Mouse (Mus musculus) retina, postnatal 1 day (tissue): Measurements from ENCODE around the gene Tnks1bp1.

ENCODE experiments used
- DNase-seq: peaks from one replicate; pipeline ENCODE4 v3.0.0-alpha.2; 2012

The Tnks1bp1 gene

DNA sequence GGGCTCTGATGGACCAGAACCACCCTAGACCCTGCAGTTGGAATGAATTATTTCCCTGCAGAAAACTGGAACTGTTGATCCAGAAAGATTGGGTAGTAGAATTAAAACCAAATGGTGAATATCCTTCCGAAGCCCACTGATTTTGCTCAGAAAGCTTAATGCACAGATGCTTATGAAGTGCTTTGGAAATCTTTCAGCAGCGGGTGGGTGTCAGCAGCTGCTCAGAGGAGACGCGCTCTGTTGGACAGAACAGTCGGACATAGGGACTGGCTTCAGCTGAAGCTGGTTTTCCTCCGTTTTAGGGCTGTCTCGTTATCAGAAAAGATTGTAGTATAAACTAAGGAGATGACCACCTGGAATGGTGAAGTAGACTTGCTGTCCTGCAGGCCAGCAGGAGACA is 4.2 kb upstream of the Tnks1bp1 start:
- no peak for DNase-seq

DNA sequence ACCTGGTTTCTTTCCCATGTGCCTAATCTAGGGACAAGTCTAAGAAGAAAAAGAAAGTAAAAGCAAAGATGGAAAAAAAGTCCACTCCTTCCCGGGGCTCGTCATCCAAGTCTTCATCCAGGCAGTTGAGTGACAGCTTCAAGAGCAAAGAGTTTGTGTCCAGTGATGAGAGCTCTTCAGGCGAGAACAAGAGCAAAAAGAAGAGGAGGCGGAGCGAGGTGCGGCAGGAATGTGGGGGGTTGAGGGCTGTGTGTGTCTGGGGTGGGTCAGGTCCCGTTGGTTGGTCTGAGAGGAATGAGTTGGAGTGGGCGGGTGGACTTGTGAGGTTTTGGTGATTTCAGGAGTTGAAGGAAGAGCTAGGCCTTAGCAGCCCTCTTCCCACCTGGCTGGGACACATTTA is 1.6 kb upstream of the Tnks1bp1 start:
- DNase-seq = no peak

DNA sequence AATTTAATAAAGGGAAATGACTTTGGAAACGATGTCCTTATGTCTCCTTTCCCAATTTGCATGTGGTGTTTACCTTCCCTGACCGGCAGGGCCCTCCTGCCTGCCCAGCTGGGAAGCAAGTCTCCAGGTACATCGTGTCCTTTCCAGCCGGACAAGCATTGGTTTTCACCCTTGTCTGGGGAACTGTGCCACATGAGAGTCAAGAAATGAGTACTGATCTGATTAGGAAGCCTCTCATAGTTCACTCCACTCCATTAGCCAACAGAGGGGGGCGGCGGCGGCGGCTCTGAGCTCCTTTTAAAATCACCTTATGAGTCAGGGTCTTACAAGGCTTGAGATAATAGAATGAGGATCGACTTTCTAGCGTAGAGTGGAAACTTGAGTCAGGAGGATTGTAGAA is 741 bp upstream of the Tnks1bp1 start:
- DNase-seq = no peak

DNA sequence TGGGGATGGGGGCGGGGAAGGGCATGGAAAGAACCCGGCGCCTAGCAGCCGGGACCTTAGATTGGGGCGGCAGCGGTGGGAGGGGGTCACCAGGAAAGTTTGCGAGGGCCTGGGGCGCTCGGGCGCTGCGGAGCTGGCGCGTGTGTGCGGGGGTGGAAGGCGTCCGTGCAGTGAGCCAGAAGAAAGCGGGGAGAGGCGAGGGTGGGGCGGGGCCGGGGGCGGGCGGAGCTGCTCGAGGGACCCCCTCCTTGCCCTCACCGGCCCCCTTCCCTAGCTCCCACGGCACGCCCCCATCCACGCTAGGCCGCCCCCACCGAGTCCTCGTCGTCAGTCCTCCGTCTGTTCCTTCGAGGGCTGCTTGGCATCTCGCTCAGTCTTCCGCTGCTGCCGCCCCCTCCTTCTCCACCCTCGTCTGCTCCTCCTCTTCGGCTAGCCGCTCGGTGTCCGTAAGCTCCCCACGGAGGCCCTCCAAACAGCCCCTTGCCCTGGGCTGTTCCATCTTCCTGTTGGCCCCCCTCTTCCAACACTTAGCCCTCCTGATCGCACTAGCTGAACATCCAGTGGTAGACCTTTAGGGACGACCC is 438 bp downstream of the Tnks1bp1 start:
- peak; percentile 85 for DNase-seq

DNA sequence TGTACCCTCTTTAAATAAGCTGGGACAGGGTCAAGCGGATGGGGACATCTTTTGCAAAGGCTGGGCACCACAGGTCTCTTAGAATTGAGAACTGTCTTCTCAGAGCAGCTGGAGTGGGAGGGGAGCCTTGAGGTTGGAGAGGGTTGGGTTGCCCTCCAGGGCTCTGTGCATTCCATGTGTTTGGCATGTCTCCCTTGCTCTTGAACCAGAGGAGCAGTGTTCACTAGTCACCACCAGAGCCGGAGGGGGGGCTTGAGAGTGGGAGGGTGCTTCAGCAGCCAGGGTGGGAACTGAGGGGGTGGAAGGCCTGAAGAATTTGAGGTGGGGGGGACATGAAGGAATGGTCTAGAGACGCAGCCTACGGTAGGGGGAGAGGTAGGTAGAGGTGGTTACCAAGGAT is 1.5 kb downstream of the Tnks1bp1 start:
- peak; percentile 28 for DNase-seq

DNA sequence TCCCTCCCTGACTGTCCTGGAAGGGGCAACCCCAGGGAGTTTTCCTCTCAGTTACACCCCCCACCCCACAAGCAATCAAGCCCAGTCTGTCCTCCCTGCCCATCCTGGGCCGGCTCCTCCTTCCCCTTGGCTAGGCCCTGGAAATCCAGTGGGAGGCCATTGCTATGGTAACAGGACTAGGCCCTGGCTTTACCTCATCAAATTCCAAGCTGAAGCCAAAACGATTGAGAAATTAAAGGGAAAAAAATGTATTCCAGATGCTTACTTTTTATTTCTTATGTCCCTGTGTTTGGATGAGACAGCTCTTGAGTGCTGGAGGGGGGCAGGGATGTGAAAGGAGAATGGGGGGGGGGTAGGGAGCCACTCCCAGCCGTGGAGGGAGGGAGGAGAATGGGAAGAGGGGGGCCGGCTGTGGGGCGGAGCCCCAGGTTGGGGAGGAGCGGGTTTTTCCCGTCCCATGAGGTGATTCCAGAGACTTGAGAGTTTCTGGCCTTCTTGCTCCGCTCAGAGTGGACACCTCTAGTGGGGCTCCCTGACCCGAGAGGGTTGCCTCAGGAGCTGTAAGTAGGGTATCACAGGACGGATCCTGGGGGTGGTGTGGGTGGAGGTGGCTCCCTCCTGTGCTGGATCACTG is 2.3 kb downstream of the Tnks1bp1 start:
- peak; percentile 71 for DNase-seq

DNA sequence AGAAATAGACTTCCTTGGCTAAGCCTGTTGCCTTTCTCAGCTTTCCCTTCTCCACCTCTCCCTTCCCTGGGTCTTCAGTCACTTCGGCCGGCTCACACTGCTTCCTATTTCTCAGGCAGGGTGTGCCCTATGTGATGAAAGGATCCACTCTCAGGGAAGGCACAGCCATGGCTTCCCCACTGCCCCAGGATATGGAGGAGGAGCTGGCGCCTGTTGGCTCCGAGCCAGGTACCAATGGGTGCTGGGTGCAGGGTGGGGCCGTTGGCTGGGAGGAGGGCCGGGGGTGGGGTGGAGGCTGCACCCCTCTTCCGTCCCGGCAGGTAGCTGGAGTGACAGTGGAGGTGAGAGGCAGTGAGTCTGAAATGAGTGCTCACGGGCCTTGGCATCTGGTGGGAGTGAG is 2.9 kb downstream of the Tnks1bp1 start:
- no peak for DNase-seq

DNA sequence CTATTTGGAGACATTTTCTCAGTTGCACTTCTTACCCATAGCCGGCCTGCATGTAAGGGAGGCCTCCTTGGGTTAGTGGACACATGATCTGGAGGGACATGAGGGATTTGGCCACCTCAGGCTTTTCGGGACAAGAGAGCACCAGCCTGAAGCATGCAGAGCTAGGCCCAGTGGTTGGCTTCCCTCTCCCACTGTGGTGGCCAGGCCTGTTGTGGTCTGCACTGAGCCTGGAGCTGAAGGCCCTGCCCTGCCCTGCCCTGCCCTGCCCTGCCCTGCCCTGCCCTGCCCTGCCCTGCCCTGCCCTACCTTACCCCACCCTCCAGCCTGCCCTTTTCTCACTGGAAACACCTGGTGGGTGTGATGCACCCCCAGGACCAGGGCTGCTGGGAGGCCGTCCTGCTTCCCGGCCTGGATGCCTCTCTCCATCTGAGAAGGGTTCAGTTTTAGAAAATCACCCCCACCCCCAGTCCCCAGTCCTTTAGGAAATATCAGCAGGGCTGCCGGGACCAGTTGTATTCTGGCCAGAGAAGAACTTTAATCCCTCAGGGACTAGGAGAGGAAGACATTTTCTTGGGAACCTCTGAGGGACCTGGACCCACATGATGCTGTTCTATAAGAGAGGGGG is 5.5 kb downstream of the Tnks1bp1 start:
- DNase-seq = no peak

DNA sequence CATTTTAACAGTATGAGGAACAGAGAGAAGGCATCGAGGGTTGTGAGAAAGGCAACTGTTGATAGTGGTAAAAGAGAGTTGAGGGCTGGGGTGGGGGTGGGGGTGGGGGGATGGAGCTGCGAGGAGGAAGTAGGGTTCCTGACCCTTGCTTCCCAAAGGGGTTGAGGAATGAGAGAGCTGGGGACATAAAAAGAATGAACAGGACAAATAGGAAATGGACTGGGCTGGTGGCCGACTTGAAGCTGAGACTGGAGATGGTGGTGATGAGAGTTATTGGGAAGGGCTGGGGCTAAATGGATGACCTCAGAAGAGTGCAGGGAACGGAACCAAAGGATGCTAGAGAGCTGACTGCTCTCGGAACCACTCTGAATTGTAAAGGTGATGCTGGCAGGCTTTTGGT is 8.9 kb downstream of the Tnks1bp1 start:
- no peak for DNase-seq

DNA sequence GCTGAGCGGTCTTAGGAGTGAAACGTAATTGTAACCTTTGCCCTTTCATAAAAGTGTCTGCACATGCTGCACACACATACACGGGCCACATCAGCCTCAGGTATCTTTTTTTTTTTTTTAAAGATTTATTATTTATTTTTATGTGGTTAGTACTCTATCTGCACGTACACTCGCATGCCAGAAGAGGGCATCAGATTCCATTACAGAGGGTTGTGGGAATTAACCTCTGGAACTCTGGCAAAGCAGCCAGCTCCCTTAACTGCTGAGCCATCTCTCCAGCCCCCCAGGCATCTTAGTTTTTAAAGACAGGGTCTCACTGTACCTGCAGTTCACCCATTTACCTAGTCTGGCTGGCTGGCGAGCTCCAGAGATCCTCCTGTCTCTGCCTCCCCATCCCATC is 11.9 kb downstream of the Tnks1bp1 start:
- DNase-seq = no peak

DNA sequence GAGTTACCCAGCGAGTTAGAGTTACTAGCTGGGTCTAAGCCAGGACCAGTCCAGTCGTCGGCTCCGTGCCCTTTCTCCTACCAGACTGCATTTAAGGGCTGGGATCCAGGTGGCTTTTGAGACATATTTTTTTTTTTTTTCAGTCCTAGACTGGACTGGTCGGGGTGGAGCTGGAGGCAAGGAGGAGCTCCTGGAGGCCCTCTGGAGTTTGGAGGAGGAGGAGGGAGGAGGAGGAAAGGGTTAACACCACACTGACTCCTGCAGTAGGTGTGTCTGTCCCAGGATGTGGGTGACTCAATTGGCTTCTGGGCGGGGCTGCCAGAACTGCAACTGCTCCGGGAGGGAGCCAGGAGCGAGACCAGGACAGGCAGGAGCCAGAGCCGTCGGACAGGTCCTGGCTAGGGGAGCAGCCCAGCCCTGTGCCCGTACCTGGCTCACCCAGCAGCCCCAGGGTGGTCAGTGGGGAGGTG is 12.8 kb downstream of the Tnks1bp1 start:
- DNase-seq = no peak

DNA sequence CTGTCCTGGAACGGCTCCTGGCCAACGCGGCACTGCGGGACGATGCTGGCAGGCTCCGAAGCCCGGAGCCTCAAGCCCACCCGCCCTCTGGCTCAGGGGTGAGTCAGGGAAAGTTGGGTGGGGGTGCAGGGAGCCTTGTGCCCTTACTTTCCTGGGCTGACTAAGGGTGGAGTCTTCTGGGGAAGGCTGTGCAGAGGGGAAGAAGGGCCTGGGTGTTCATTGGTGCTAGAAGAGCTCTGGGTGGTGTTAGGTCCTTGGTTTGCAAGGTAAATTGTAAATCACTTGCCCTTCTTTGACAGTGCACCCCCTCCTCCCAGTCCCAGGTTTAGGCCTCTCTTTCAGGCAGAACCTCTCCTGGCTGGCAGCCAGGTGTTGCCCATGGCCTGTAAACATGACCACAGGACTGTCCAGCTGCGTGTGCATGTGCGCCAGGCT is 13.3 kb downstream of the Tnks1bp1 start:
- no peak for DNase-seq

DNA sequence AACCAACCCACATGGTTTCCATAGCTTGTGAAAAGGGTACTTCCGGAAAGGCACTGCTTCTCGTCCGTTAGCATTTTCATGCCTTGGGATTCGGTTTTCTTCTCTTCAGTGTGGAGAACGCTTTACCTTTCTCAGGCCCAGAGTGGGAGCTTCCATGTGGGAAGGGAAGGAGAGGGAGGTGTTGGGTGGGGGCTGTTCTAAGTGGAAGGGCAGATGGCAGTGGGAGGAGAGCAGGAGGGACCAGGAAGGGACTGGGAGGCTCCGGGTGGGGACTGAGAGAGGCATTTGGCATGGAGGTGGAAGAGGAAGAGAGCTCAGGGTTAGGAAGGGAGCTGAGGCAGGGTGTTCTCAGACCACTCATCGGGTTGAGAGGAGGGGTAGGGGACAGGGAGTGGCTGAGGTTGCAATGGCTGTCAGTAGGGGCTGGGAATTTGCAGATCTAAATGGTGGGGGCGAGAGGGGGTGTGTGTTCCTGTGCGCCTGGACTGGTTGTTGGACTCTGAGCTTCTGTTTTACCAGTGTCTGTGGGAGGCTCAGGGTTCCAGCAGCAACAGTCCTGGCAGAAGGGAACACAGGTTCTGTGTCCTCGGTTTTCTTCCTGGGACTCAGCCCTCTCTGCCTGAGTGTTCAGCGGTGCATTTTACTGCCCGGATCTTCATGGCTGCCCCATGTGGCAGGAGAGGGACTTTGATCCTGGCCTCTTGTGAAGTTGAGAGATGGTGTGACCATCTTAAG is 17.5 kb downstream of the Tnks1bp1 start:
- DNase-seq = no peak

DNA sequence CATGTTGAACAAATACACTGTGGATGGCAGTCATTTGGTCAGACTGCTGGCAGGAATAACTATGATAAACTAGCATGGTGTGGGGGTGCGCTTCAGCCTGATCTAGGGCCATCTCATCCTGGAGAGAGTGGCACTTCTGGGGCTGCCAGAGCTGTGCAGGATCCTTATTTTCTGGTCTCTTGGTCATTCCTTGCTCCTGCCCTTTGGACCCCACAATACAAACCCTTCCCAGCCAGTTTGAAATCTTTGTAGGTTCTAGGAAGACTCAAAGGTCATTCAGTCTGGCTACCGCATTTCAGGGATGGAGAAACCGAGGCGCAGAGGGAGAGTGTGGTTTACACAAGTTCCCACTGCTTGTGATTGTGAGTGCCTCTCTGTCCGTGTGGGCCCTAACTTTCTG is 19.1 kb downstream of the Tnks1bp1 start:
- DNase-seq = no peak

DNA sequence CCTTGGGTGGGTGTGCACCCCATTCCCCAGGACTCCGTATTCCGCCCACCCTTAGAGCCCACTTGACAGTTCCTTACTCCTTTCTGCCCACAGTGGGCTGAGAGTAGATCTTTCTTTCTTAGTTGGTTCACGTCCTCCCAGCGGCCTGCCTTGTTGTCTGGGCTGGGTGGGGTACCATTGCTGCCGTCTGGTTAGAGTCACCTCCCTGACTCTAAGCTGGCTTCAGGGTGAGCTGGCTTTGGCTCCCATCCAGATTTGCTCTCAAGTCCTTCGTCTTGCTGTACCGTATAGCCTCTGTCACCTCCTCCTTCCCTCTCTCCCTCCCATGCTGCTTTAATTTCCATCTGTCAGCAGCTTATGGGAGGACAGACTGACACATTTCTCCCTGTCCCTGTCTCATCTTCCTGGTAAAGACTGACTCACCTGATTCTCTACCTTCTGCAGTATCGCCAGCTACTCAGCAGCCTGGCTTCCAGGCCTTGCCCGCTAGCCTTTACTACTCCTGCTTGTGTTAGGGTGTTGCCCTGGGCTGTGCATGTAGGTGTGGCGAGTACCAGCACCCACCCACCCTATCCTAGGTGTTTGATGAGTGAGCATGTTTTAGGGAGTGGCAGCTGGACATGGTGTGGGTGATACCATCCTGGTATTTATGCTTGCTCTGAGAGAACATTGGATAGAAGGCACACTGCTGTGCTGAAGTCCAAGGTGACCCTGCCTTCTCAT is 20.2 kb downstream of the Tnks1bp1 start:
- peak; percentile 32 for DNase-seq

DNA sequence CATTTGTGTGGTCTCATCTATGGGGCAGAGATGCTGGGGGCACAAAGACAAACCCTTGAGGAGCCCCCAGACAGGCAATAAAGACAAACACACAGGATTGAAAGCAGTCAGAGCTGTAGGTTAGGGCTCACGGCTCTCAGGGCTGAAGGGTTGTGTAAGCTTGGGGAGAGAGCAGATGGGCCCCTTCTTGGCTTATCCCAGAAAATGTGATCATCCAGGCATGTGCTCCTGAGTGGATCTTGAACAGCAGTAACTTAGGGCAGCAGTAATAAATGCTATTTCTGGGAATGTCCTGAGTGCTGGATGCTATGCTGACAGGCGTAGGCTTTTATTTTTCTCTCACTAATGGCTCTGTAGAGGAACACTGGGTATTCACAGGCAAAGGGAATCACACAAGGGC is 20.8 kb downstream of the Tnks1bp1 start:
- no peak for DNase-seq

DNA sequence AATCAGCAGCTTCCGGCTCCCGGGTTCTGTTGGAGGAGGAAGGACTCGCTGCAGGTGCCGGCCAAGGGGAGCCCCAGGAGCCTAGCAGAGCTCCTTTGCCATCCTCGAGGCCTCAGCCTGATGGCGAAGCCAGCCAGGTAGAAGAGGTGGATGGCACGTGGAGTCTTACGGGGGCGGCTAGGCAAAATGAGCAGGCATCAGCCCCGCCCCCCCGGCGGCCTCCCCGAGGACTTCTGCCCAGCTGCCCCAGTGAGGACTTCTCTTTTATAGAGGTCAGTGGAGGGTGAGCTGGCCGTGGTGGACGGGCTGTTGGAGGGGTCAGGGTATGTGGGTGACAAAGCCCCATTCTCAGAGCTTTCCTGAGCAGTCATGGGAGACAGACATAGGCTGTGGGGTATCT is 22.3 kb downstream of the Tnks1bp1 start:
- DNase-seq = no peak

DNA sequence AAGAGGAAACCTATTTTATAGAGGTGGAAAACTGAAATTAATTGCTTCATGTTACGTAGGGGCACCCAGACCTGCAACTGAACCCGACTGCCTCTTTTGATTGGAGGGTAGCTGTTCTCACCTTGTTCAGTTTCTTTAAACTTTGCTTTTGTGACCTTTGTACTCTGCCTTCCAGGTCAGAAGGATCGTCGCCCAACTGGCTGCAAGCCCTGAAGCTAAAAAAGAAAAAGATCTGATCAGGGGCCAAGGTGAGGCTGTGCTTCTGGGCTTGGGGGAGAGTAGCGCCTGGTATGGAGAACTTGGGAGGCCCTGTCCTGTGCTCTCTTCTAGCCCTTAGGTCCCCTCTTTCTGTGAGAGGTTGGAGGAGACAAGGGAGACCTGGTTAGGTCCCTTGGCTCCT is 24.1 kb downstream of the Tnks1bp1 start:
- DNase-seq = no peak

DNA sequence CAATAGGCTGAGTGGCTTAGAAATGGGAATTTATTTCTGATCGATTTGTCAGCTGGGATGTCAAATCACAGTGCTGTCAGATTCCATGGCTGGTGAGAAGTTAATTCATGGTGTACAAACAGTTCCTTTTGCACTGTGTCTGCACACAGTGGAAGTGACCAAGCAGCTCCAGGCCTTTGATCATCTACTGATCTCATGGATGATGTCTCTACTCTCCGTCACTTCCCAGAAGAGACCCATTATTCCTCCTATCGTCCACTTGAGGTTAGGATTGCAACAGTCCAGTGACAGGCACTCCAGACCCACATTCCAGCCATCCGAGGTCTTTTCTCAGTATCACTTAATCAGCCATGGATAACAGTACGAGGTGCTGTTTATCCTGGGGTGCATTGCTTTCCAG is 25.9 kb downstream of the Tnks1bp1 start:
- DNase-seq = no peak

DNA sequence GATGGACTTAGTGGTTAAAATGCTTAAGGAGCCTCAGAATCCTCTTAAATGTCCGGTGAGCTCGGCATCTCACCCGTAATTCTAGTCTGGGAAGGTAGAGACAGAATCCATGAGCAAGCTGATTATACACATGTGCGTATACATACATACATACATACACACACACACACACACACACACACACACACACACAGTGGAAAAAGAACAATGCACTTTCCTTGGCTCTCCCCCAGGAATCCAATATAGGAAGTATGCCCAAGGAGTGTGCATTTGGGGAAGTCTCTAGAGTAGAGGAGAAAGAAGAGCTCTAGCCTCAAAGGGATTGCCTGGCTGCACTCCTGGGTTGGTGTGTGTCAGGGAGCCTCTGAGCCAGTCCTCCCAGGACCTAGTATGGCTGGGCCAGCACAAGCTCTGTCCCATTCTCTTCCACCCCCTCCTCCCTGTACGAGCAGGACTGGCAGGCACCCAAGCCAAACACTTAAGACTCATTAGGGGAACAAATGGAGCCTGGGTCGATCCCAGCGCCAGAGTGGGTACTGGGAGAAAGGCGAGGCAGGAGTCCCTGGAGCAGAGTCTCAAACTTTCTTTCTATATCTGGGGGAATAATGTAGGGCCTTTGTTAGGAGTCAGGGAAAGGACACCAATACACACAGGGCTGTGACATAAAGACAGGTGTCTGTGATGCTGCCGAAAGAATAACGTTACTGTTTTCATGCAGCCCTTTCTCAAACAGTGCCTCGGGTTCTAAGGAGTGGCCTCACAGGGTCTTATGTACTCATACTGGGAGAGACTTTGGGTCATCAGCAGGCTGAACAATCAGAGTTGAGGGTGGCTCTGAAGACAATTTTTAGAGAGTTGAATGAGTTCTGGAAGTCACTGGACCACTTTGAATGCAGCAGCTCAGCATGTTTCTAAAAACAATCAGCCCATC is 41.2 kb downstream of the Tnks1bp1 start:
- DNase-seq = peak; percentile 54

DNA sequence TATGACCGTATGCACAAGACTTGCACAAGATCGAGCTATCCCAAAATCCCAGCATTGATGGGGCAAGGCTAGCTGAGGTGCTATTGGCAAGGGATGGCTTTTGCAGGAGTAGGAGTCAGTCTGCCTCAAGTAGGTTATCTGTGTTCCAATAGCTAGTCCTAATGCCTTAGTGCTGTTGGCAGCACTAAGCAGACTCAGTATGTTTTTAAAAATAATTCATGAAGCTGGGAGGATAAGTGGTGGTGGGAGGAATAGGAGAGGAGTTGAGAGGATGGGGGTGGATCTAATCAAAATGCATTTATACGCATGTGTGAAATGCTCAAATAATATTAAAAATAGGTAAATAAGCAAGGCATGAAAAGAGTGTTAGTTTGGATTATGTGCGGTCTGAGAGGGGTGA is 43.5 kb downstream of the Tnks1bp1 start:
- no peak for DNase-seq

DNA sequence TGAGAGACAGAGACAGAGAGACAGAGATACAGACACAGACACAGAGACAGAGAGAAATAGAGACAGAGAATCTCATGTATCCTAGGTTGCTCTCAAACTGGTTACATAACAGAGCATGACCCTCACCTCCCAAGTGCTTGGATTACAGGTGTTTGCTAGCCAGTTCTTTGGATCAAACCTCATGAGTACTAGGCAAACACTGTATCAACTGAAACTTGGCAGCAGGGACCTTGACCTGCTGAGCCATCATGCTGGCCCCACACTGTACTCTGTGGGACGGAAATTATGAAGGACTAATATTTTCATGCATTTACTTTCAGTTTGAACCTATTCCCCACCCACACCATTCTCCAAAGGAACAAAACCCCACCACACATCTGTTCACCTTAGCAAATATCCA is 45.6 kb downstream of the Tnks1bp1 start:
- no peak for DNase-seq
